Mouse (Mus musculus): ENCODE measurements at regions not wholly inside any gene's neighbourhood (a gene's known extent, or its start where the extent isn't known, plus 50 kb on each side); places are given as distances from the start of the nearest gene placed in this dataset.
A peak's percentile ranks its signal among the peaks of the same experiment; 100 is the strongest.

- peak; percentile 28 for DNase-seq (ENCODE audit: low spot score)
These were observed 53.0 kb upstream of the Tcf7l2 start for GRCm38 (mm10) chr19:55688585-55688984.

GRCm38 (mm10) chr19:55689200-55689949 is 52.2 kb upstream of the Tcf7l2 start:
- DNase-seq (ENCODE audit: low spot score): no peak

Data from thymus, postnatal 0 days (tissue).